Mouse (Mus musculus) MEL (cell line): ENCODE results near the gene Macf1.

Experiments
- BHLHE40 ChIP-seq: IDR thresholded peaks from 2 replicates; pipeline ENCODE4 v1.6.1; 2012; ENCODE audit warnings: low read depth, mild to moderate bottlenecking, inconsistent platforms, low read length, improper control_type of control experiment, borderline replicate concordance
- CTCF ChIP-seq, 3 experiments: IDR thresholded peaks in 2 of 3; conservative IDR thresholded peaks in 1 of 3; 2 replicates each; pipeline ENCODE4 v1.5.1; 2011 to 2012; ENCODE audit warnings: low read length in 3 of 3, low read depth in 2 of 3, mild to moderate bottlenecking in 2 of 3, improper control_type of control experiment in 1 of 3, inconsistent platforms in 1 of 3, mixed read lengths in 1 of 3, moderate library complexity in 1 of 3; ENCODE audit not compliant: control insufficient read depth in 1 of 3, insufficient read depth in 1 of 3, poor library complexity in 1 of 3, severe bottlenecking in 1 of 3
- EP300 ChIP-seq, 2 experiments: IDR thresholded peaks; 2 replicates each; pipeline ENCODE4 v1.6.1; 2011; ENCODE audit warnings: improper control_type of control experiment in 2 of 2, low read length in 2 of 2, low read depth in 1 of 2, mild to moderate bottlenecking in 1 of 2
- KAT2A ChIP-seq: conservative IDR thresholded peaks from 2 replicates; pipeline ENCODE4 v1.6.1; 2012; ENCODE audit warnings: low read depth, low read length, improper control_type of control experiment, inconsistent platforms
- MAFK ChIP-seq: IDR thresholded peaks from 2 replicates; pipeline ENCODE4 v1.6.1; 2011; ENCODE audit warnings: low read depth, mild to moderate bottlenecking, low read length, improper control_type of control experiment, borderline replicate concordance
- MEF2A ChIP-seq: IDR thresholded peaks from 2 replicates; pipeline ENCODE4 v1.6.1; 2014; ENCODE audit warnings: low read depth, mild to moderate bottlenecking, inconsistent platforms, low read length, improper control_type of control experiment; ENCODE audit not compliant: poor library complexity, insufficient replicate concordance, severe bottlenecking; ENCODE audit errors: extremely low read depth
- MYB ChIP-seq: IDR thresholded peaks from 2 replicates; pipeline ENCODE4 v1.6.1; 2011; ENCODE audit warnings: mild to moderate bottlenecking, low read depth, low read length, improper control_type of control experiment
- MYC ChIP-seq: IDR thresholded peaks from 2 replicates; pipeline ENCODE4 v1.6.1; 2011; ENCODE audit warnings: low read depth, mild to moderate bottlenecking, low read length, improper control_type of control experiment, moderate library complexity
- POLR2A ChIP-seq, 2 experiments: IDR thresholded peaks; 2 replicates each; pipeline ENCODE4 v1.6.1; 2011 to 2012; ENCODE audit warnings: low read length in 2 of 2, mild to moderate bottlenecking in 2 of 2, control low read depth in 1 of 2, improper control_type of control experiment in 1 of 2, low read depth in 1 of 2, moderate library complexity in 1 of 2; ENCODE audit not compliant: control insufficient read depth in 1 of 2, insufficient read depth in 1 of 2, poor library complexity in 1 of 2
- TBP ChIP-seq: IDR thresholded peaks from 2 replicates; pipeline ENCODE4 v1.8.0; 2011; ENCODE audit warnings: low read depth, low read length, improper control_type of control experiment
- UBTF ChIP-seq: IDR thresholded peaks from 2 replicates; pipeline ENCODE4 v1.6.1; 2012; ENCODE audit warnings: low read depth, mild to moderate bottlenecking, inconsistent platforms, low read length, improper control_type of control experiment, moderate library complexity, borderline replicate concordance; ENCODE audit not compliant: insufficient read depth
- USF1 ChIP-seq: IDR thresholded peaks from 2 replicates; pipeline ENCODE4 v1.6.1; 2014; ENCODE audit warnings: low read depth, mild to moderate bottlenecking, inconsistent platforms, low read length, improper control_type of control experiment, moderate library complexity

- TF ChIP-seq USF1: no peak
- TF ChIP-seq MAFK: no peak
- TF ChIP-seq KAT2A: no peak
- no peak for TF ChIP-seq MEF2A
- no peak for TF ChIP-seq MYC
- no peak for TF ChIP-seq POLR2A (IDR thresholded peaks at IDR 0.05; ENCODE audit: control insufficient read depth in 1 of 2, insufficient read depth in 1 of 2, low read depth in 1 of 2, low read length in 2 of 2, poor library complexity in 1 of 2)
- no peak for TF ChIP-seq MYB
- no peak for TF ChIP-seq EP300 (IDR thresholded peaks at IDR 0.05; ENCODE audit: low read depth in 1 of 2, low read length in 2 of 2)
- TF ChIP-seq BHLHE40: no peak
- TF ChIP-seq UBTF: no peak
- TF ChIP-seq CTCF (IDR thresholded peaks at IDR 0.05 in 2 of 3, conservative IDR thresholded peaks at IDR 0.05 in 1 of 3; ENCODE audit: control insufficient read depth in 1 of 3, insufficient read depth in 1 of 3, low read depth in 2 of 3, low read length in 3 of 3, poor library complexity in 1 of 3, severe bottlenecking in 1 of 3): no peak
- TF ChIP-seq TBP: no peak
Observed at GRCm38 (mm10) chr4:123416829-123417228, 267.3 kb downstream of the Macf1 start.
